Mouse (Mus musculus): ENCODE results near the gene Hamp2. TPM values are rescaled to one million over a fixed set of nuclear protein-coding genes. Genes with fewer than 3 reads are reported as not detected.
A peak's percentile ranks its signal among the peaks of the same experiment; 100 is the strongest.
"Not testable (repeated sequence)": the region's sequence is repeated elsewhere in the genome, so short reads cannot be mapped to it uniquely, and the experiment has no call there.

The Hamp2 gene
- polyA plus RNA-seq, 1 experiment from 2014 or later, result not detected

GRCm38 (mm10) chr7:30958866-30959487 lies 34.5 kb upstream of the Hamp2 start:
- Histone ChIP-seq H3K27me3 (no peaks in the 10 kb centered on the region), H3K9ac (no peak overlapping the region), H3K4me2 (peak overlapping the region; percentile 84), H3K9me3 (no peaks in the 10 kb centered on the region), H3K27ac (no peak overlapping the region), H3K4me1 (replicated peaks) (peaks cover 36% of the 10 kb centered on the region), H3K4me3 (no peak overlapping the region), H3K36me3 (peaks cover 12% of the 10 kb centered on the region)
- no peak for ATAC-seq (ENCODE audit: low FRiP score)
- over 99% methylated on average over 9 of the region's 9 CpGs for WGBS

- no peak for ATAC-seq (ENCODE audit: low FRiP score)
- Histone ChIP-seq H3K4me2 (peak overlapping the region; percentile 84), H3K4me3 (peak overlapping the region; percentile 93), H3K36me3 (peaks cover 19% of the 10 kb centered on the region), H3K27me3 (no peaks in the 10 kb centered on the region), H3K9me3 (no peaks in the 10 kb centered on the region), H3K27ac (peak overlapping the region; percentile 99), H3K9ac (peak overlapping the region; percentile 99), H3K4me1 (replicated peaks) (peaks cover 36% of the 10 kb centered on the region)
- 71% methylated on average over 28 of the region's 28 CpGs for WGBS
These were observed 33.8 kb upstream of the Hamp2 start for GRCm38 (mm10) chr7:30958109-30958865.

- Histone ChIP-seq H3K9ac (peak overlapping the region; percentile 99), H3K36me3 (peaks cover 28% of the 10 kb centered on the region), H3K27ac (peak overlapping the region; percentile 99), H3K4me1 (replicated peaks) (peaks cover 38% of the 10 kb centered on the region), H3K9me3 (no peaks in the 10 kb centered on the region), H3K4me3 (peak overlapping the region; percentile 93), H3K27me3 (no peaks in the 10 kb centered on the region), H3K4me2 (peak overlapping the region; percentile 84)
- WGBS, result under 1% methylated on average over 40 of the region's 43 CpGs
- ATAC-seq (ENCODE audit: low FRiP score), result peak; percentile 65
These were observed 32.9 kb upstream of the Hamp2 start for GRCm38 (mm10) chr7:30957367-30957783.

GRCm38 (mm10) chr7:30956756-30957366 lies 32.4 kb upstream of the Hamp2 start, which contains the start of gene Usf2:
TSS of gene Usf2 (minus strand) at chr7:30956803.
- 2% methylated on average over 11 of the region's 82 CpGs for WGBS
- H3K27me3 ChIP-seq, result no peaks in the 10 kb centered on the region

GRCm38 (mm10) chr7:30956357-30956751 lies 31.9 kb upstream of the Hamp2 start:
- Histone ChIP-seq H3K27me3 (no peaks in the 10 kb centered on the region), H3K9ac (peak overlapping the region; percentile 99), H3K4me3 (peak overlapping the region; percentile 93), H3K9me3 (no peaks in the 10 kb centered on the region), H3K36me3 (peaks cover 37% of the 10 kb centered on the region), H3K4me1 (replicated peaks) (peaks cover 40% of the 10 kb centered on the region), H3K27ac (peak overlapping the region; percentile 99), H3K4me2 (peak overlapping the region; percentile 84)
- WGBS, result 3% methylated on average over 9 of the region's 49 CpGs
- peak; percentile 40 for ATAC-seq (ENCODE audit: low FRiP score)

More at GRCm38 (mm10) chr7:30956756-30957366, 32.4 kb upstream of the Hamp2 start, which contains the start of gene Usf2:
- peak within 1 kb of the TSS; percentile 84 for H3K4me2 ChIP-seq
- H3K4me3 ChIP-seq, result peak within 1 kb of the TSS; percentile 93
- peaks cover 33% of the 10 kb centered on the region for H3K36me3 ChIP-seq
- peak within 1 kb of the TSS; percentile 99 for H3K9ac ChIP-seq
- H3K9me3 ChIP-seq, result no peaks in the 10 kb centered on the region
- peaks cover 40% of the 10 kb centered on the region for H3K4me1 ChIP-seq (replicated peaks)
- H3K27ac ChIP-seq, result peak within 1 kb of the TSS; percentile 99
- peak; percentile 40 for ATAC-seq (ENCODE audit: low FRiP score)

- peak overlapping the region; percentile 84 for H3K4me2 ChIP-seq
- H3K27me3 ChIP-seq, result no peaks in the 10 kb centered on the region
- H3K36me3 ChIP-seq, result peaks cover 43% of the 10 kb centered on the region
- peak overlapping the region; percentile 93 for H3K4me3 ChIP-seq
- peak overlapping the region; percentile 99 for H3K27ac ChIP-seq
- peak; percentile 76 for ATAC-seq (ENCODE audit: low FRiP score)
- peak overlapping the region; percentile 99 for H3K9ac ChIP-seq
- H3K9me3 ChIP-seq, result no peaks in the 10 kb centered on the region
- under 1% methylated on average over 48 of the region's 64 CpGs for WGBS
- H3K4me1 ChIP-seq (replicated peaks), result peaks cover 40% of the 10 kb centered on the region
These were observed 31.3 kb upstream of the Hamp2 start for GRCm38 (mm10) chr7:30955584-30956356.

GRCm38 (mm10) chr7:30954971-30955520 lies 30.6 kb upstream of the Hamp2 start:
- Histone ChIP-seq H3K9ac (peak overlapping the region; percentile 99), H3K36me3 (peaks cover 50% of the 10 kb centered on the region), H3K9me3 (no peaks in the 10 kb centered on the region), H3K4me1 (replicated peaks) (peaks cover 40% of the 10 kb centered on the region), H3K27me3 (no peaks in the 10 kb centered on the region), H3K27ac (peak overlapping the region; percentile 13; the same call in 1 of the 2 replicates), H3K4me3 (peak overlapping the region; percentile 93), H3K4me2 (peak overlapping the region; percentile 84)
- 89% methylated on average over 12 of the region's 12 CpGs for WGBS
- ATAC-seq (ENCODE audit: low FRiP score), result no peak

GRCm38 (mm10) chr7:30954036-30954435 lies 29.6 kb upstream of the Hamp2 start:
- Histone ChIP-seq H3K9me3 (no peaks in the 10 kb centered on the region), H3K9ac (no peak overlapping the region), H3K27ac (no peak overlapping the region), H3K4me2 (no peak overlapping the region), H3K4me1 (replicated peaks) (peaks cover 37% of the 10 kb centered on the region), H3K36me3 (peaks cover 58% of the 10 kb centered on the region), H3K27me3 (no peaks in the 10 kb centered on the region), H3K4me3 (no peak overlapping the region)
- no peak for ATAC-seq (ENCODE audit: low FRiP score)
- WGBS, result 88% methylated on average over 3 of the region's 3 CpGs

- 87% methylated on average over 6 of the region's 6 CpGs for WGBS
- Histone ChIP-seq H3K9ac (no peak overlapping the region), H3K4me2 (no peak overlapping the region), H3K9me3 (no peaks in the 10 kb centered on the region), H3K36me3 (peaks cover 62% of the 10 kb centered on the region), H3K27ac (no peak overlapping the region), H3K4me1 (replicated peaks) (peaks cover 31% of the 10 kb centered on the region), H3K27me3 (no peaks in the 10 kb centered on the region), H3K4me3 (no peak overlapping the region)
- no peak for ATAC-seq (ENCODE audit: low FRiP score)
These were observed 29.0 kb upstream of the Hamp2 start for GRCm38 (mm10) chr7:30953459-30953858.

- H3K9ac ChIP-seq, result peak overlapping the region; percentile 39; the same call in 1 of the 2 replicates
- peaks cover 23% of the 10 kb centered on the region for H3K4me1 ChIP-seq (replicated peaks)
- H3K27ac ChIP-seq, result no peak overlapping the region
- H3K4me2 ChIP-seq, result no peak overlapping the region
- ATAC-seq (ENCODE audit: low FRiP score), result no peak
- H3K36me3 ChIP-seq, result peaks cover 64% of the 10 kb centered on the region
- H3K4me3 ChIP-seq, result no peak overlapping the region
- WGBS, result 95% methylated on average over 16 of the region's 16 CpGs
- no peaks in the 10 kb centered on the region for H3K9me3 ChIP-seq
- H3K27me3 ChIP-seq, result no peaks in the 10 kb centered on the region
These were observed 28.2 kb upstream of the Hamp2 start for GRCm38 (mm10) chr7:30952441-30953265.

GRCm38 (mm10) chr7:30949902-30950301 lies 25.4 kb upstream of the Hamp2 start:
- peaks cover 79% of the 10 kb centered on the region for H3K36me3 ChIP-seq
- 95% methylated on average over 3 of the region's 3 CpGs for WGBS
- H3K27ac ChIP-seq, result not testable (repeated sequence)

More at GRCm38 (mm10) chr7:30949902-30950301, 25.4 kb upstream of the Hamp2 start:
- H3K4me2 ChIP-seq; H3K27me3 ChIP-seq; ATAC-seq (ENCODE audit: low FRiP score); H3K9ac ChIP-seq; H3K9me3 ChIP-seq; H3K4me3 ChIP-seq: not testable (repeated sequence)
- H3K4me1 ChIP-seq (replicated peaks), result peaks cover 14% of the 10 kb centered on the region
